Mouse (Mus musculus) common myeloid progenitor, adult 5-6 weeks (primary cell): ENCODE measurements around the gene Rps6kb2. TPM values are rescaled to one million over a fixed set of nuclear protein-coding genes. Genes with fewer than 3 reads are reported as not detected.

Source experiments
- ATAC-seq: replicated peaks from 2 replicates; pipeline ENCODE4 v1.8.0; 2016; ENCODE audit warnings: low read depth, mild to moderate bottlenecking, moderate TSS enrichment, inconsistent platforms; ENCODE audit not compliant: poor library complexity, severe bottlenecking
- total RNA-seq: library from RNA; stranded (forward); fragments of 200-1000, 187-1606 nt; gene quantifications from 2 replicates; pipeline ENCODE4 v1.2.3, GENCODE M21; 2017

Rps6kb2 gene
- 15.9 and 16.4 TPM in 2 replicates for total RNA-seq

DNA sequence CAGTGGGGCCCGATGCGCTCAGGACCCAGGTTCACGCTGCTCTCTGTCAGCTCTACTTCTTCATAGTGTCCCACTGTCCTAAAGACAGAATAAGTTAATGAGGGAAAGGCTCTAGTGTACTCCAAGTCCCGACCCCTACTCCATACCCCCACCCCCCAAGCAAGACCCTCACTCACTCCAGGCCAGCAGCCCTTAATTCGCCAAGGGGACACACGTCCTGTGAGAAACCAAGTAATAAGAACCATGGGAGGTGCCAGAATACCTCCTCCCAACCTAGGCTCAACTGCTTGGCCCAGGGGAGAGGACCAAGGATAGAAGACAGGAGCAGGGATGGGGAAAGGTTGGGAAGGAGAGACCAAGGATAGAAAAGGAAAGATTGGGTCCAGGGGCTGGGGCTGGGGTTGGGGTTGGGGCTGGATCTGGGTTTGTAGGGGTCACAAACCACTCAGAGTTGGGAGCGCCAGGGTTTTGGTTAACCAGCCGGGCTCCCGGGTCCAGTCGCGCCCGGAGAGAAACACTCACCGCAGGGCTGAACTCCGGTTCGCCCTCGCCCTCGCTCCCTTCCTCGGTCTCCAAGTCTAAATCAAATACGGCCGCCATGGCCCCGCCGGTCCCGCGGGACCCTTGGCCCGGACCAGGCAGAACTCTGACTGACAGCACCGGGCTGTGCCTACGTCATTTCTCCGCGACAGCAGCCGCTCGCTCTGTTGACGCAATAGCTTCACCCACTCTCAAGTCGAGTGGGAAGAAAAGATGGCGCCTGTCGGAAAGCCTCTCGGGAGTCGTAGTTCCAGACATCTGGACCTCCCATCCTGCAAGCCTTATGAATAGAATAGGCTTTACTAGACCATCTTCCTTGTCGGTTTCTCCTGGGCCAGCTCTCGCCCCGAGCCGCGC, at the start of gene Rps6kb2:
Gene Rps6kb2, minus strand, starts transcription at position 709 of the 897 bp plus-strand sequence.
- peak; percentile 94 for ATAC-seq

DNA sequence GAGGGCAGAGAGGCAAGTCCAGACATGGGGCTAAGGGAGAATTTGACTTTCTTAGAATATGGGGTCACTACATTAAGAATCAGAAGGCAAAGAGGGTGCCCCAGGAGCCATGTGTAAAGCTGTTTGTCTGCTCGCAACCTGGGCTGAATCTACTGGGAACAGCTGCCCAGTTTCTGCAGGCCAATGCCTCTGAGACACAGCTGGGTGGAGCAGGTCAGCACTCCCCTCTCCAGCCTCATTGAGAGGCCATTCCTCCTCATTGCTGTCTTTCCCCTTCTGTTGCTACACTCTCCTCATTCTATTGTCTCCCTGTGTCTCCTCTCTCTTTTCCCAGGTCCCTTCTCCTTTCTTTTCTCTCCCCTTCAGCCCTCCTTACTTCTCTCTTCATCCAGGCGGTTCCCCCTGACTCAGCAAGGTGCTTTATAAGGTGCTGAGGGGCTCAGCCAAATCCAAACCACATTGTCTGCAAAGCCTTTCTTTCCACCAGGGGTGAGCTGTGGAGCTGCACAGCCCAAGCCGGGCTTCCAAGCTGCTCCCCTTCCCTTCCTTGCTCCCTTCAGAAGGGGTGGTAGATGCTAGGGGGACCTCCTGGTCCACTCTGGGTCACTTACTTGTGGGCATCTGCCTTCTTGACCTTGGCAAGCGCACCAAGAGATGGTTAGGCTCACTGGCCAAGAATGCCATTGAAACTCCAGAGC, 48.9 kb upstream of the Rps6kb2 start:
- ATAC-seq: no peak

DNA sequence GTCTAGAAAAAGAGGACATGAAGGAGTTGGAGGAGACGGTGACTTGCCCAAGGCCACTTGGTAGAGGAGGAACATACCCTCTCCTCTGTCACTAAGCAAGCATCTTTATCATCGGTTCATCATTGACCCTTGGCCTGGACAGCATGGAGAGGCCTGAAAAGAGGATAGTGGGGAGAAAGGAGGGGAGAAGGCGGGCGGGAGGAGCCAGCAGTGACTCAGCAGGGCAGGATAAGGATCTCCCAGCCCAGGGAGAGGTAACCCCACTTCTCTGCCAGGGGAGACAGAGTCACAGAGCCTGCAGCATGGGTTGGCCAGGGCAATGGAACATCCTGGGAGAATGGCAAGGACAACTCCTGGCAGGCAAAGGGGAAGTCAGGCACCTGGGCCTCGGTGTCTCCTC, 45.4 kb upstream of the Rps6kb2 start:
- no peak for ATAC-seq

DNA sequence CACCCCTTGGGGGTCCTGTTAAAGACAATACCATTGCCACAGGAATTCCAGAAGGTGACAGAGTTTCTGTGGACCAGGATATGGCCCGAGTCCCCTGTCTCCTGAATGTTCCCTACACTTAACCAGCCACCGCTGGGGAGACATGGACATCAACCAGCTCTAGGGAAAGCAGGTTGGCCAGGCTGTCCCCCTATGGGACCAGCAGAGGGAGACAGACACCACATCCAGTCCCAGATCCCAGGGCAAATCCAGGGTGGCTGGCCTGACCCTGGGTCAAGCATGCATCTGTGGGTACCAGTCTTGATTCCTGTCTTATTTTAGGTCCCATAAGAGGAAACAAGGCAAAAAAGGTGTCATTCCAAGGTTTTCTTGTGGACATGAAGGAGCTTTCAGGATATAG, 43.8 kb upstream of the Rps6kb2 start:
- ATAC-seq: peak; percentile 84

DNA sequence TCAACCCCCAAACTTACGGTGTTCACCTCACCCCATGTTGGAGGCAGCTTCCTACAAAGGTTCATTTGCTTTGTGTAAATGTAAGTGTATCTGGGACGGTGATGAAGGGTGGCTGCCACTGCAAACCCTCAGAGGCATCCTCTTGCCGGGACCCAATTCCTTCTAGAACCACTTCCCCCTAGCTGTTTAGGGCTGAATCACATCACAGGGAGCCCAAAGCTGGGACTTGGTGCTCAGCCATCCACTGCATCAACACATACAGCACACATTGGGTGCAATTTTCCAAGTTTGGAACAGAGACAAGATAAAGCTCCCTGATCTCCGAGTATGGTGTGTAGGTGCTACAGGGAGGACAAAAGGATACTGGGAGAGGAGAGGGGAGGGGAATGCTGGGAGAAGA, 41.7 kb upstream of the Rps6kb2 start:
- no peak for ATAC-seq

DNA sequence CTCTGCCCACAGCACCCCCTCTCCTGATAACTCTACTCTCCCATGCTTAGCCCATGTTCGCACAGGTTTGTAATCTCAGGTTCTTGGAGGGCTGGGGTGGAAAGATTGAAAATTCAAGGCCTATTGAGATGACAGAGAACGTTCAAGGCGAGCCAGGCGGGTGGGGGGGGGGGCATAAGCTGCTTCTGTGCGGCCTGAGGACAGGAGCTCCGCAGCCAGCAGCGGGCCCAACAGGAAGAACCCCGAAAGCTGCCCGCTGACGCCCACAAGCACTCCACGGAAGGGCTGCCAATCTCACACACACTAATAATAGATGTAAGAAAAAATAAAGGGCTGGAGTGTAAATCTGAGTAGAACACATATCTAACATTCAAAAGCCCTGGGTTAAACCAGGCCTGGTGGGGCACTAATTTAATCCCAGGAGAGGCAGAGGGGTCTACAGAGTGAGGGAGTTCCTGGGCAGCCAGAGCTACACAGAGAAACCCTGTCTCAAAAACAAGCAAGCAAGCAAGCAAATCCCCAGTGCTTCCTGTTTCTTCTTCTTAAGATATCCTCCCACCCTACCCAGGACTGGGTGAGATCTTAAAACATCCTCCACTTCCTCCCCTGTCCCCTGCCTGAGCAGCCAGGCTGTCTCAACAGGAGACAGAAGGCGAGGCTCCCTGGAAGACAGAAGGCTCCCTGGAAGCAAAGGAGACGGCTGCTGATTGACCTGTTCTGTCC, 40.6 kb upstream of the Rps6kb2 start:
- ATAC-seq: 0 out of 2 replicates have a peak, but pooled peaks have one; percentile 30

DNA sequence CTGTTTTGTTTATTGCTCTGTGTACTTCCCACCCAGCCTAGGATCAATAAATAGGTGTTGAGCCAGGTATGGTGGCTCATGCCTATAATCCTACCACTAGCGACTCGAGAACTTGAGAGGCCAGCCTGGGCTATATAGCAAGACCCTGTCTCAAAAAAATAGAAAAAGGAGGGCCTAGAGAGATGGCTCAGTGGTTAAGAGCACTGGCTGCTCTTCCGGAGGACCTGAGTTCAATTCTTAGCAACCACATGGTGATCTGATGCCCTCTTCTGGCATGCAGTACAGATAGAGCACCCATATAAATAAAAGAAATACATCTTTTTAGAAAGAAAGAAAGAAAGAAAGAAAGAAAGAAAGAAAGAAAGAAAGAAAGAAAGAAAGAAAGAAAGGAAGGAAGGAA, 40.0 kb upstream of the Rps6kb2 start:
- no peak for ATAC-seq

DNA sequence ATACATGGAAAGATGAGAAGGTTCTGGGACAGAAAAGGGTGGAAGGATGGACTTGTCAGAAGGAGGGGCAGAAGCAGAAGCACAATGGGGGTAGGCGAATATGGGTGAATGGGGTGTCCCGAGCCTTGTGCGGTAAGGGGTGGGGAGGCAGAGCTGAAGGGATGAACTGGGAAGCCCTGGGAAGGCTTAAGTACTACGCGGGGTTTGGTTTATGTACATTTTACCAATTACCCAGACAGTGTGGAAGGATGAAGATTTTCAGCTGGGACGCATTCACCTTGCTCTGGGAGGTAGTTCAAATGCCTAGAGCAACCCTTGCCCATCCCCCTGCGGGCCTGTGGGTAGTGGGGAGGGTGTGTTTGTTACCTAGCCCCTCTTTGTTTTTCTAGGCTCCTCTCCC, 39.0 kb upstream of the Rps6kb2 start:
- ATAC-seq: no peak

DNA sequence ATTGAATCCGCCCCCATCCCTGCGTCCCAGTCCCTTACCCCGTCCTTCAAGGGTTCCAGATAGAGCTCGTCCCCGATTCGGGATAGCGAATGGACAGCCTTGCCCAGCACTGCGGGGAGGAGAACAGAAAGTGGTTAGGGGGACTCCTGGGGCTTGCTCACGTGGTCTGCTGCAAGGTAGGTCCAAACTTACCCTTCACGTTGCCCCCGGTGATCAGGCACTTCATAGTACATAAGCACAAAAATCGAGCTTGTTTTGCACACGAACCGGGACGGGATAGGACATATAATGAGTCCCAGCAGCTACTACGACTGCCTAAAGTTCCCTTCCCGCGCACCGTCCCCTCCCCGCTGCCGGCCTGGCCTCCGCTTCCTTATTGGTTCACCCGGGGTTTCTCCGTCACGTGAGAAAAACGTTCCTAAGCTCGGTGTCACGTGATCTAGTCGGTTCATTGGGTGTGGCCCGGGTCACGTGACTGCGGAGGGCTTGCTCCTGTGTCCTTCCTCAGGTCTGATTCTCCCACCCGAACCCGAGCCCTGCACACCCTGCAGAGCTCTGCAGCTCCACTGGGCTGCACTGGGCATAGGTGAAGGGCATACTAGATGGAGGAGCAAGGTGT, 38.2 kb upstream of the Rps6kb2 start, which contains the start of gene Rad9a:
Gene Rad9a, minus strand, starts transcription at position 372 of the 619 bp plus-strand sequence.
- ATAC-seq: peak; percentile 82

DNA sequence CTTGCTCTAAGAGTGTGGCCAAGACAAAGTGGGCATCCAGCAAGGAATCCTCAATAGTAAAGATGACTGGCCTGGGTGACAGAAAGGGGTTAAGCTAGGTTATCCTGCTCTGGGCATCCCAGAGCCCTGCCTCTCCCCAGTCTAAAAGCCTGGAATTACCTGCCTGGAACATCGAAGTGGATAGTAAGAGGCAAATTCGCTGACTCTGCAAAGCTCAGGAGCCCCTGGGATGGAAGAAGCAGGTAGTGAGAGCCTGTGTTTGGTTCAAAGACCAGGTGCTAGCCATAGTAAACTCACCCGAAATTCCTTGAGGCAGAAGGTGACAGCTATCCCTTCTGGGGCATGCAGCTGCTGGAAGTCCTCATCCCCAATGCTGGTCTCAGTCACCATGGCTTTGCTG, 34.0 kb upstream of the Rps6kb2 start:
- no peak for ATAC-seq

DNA sequence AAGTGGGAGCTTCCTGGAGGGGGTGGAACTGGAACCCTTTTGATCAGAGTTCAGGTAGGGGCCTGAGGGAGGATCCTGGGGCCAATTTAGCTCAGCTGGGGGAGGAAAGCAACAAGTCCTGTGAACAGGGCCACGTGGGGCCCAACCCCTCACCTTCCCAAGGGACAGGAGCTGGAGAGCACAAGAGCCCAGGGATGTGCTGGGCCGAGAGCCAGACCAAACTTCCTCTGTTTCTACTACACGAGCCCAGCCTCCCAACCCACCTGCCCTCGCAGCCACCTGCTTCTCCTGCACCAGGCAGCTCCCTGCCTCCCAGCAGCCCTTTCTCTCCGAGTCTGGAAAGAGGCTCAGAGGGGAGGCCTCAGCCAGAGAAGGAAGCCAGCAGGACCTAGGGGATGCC, 33.4 kb upstream of the Rps6kb2 start:
- no peak for ATAC-seq

DNA sequence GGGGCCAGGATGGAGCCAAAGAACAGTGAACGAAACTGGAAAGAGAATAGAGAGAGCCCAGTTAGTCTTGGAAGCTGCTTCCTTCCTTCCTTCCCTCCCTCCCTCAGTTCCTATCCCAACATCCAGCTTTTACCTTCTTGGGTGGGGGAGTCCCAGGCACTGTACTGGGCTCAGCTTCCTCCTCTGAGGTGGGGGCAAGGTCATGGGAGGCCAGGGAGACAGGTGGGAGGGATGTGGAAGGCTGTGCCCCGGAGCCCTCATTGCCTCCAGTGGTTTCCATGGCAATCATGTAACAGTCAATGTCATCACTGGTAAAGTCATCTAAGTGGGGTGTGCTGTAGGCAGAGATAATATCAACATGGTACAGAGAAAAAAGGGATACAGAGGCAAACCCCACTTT, 32.9 kb upstream of the Rps6kb2 start:
- ATAC-seq: no peak

DNA sequence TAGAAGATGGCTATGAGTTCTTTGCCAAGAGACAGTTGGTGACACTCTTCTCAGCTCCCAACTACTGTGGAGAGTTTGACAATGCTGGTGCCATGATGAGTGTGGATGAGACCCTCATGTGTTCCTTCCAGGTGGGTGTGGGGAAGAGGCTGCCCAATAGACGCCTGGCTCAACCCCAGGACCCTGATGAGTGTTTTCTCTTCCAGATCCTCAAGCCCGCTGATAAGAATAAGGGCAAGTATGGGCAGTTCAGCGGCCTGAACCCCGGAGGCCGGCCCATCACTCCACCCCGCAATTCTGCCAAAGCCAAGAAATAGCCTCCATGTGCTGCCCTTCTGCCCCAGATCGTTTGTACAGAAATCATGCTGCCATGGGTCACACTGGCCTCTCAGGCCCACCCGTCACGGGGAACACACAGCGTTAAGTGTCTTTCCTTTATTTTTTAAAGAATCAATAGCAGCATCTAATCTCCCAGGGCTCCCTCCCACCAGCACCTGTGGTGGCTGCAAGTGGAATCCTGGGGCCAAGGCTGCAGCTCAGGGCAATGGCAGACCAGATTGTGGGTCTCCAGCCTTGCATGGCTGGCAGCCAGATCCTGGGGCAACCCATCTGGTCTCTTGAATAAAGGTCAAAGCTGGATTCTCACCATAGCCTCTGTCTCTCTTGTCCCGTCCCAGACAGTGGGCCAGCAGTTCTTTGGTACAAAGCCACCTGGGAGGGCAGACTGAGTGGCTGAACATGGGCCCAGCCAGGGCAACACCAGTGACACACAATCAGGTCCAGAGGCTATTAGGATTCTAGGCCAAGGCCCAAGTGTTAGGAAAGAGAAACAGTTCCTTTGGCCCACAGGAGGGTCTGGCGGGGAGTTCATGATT, 31.9 kb upstream of the Rps6kb2 start:
- ATAC-seq: no peak

DNA sequence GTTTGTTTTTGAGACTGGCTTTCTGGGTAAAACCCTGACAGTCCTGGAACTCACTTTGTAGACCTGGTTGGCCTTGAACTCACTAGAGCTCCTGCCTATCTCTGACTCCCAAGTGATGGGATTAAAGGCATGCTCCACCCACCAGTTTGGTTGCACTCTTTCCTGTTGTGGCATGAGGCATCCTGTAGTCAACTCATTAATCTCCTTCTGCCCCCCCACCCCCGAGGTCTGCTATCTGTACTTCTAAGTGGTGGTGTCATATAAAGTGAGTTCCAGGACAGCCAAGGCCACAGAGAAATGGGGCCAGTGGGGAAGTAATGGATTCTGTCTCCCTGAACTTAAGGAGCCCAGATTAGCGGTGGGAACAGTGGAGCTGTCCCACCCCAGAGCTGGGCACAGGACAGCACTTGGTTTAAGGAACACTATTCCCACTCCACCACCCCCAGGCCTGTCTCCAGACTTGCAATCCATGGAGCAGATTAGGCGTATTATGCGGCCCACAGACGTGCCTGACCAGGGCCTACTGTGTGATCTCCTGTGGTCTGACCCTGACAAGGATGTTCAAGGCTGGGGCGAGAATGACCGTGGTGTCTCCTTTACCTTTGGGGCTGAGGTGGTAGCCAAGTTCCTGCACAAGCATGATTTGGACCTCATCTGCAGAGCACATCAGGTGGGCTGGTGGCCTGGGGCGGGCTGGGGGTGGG, 31.0 kb upstream of the Rps6kb2 start:
- ATAC-seq: peak; percentile 42

DNA sequence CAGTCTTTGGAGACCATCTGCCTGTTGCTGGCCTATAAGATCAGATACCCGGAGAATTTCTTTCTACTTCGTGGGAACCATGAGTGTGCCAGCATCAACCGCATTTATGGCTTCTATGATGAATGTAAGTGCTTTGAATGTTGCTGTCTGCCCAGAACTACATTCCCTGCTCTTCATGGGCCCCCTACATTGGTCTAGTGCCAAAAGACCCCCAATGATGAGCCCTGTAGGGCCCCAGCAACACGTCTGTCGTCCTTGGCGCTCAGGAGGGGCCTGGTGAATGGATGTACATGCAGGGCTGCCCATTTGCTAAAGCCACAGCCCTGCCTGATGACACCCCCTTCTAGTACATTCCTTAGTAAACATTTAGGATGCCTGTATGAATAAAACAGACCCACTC, 30.0 kb upstream of the Rps6kb2 start:
- ATAC-seq: no peak

DNA sequence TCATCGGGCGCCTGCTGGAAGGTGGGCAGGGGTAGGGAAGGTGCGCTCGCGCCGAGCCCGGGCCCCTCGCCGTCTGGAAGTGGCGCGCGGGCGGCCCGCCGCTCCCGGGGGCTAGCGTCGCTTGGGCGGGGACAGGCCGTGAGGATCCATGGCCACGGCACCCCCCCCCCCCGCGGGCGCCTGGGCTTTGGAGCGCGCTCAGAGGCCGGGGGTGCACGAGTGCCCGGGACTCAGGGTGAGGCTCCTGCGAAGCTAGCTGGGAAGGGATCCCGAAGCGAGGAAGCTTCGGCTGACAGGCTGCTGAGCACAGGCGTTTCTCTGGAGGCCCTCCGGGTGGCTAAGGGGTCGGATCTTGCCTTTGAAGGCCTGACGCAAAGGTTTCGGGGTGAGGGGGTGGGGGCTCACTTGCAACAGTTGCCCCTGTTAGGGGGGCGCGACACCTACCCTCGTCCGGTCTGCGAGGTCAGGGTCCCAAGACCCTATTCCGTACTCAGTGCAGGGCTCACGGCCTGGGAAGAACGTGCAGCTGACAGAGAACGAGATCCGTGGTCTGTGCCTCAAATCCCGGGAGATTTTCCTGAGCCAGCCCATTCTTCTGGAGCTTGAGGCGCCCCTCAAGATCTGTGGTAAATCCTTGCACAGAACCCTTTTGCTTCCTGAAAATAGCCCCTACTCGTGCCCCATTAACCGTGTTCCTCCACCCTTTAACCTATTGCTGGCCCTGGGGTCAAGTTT, 29.3 kb upstream of the Rps6kb2 start:
- no peak for ATAC-seq

DNA sequence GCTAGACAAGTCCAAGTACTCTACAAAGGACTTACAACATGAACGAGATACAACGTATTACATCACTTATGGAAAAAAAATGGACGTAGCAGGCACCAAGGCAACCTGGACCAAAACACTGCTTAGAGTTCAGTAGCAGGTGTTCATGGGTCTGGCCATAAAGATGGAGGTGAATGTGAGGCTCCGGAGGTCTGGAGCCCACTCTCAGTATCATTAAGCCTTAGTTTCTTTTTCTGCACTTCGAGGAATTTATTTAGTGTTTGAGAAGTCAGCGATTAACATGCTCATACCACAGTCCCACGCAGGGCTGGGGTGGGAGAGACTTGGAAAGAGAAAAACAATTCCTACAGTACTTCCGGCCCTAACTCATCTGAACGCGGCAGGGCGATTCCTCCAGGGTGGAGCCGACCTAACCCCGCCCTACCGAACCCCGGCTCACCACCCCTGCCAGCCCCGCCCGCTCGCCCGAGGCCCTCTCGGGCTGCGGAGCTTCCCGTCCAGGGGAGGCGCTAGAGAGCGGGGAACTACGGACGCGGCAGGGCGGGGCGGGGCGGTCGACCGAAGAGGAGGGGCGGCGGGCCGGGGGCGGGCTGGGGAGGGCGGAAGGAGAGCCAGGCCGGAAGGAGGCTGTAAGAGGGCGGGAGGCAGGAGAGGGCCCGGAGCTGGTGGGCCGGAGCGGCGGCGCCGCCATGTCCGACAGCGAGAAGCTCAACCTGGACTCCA, 28.5 kb upstream of the Rps6kb2 start, which contains the start of gene Ppp1ca:
Gene Ppp1ca, plus strand, starts transcription at position 538 of the 723 bp plus-strand sequence.
- peak; percentile 81 for ATAC-seq
